Mouse (Mus musculus) brain, embryonic 14.5 days (tissue): ENCODE measurements around the gene Zfp654.

Source experiments
- CTCF ChIP-seq: fragments of 200-500 bp; IDR thresholded peaks from 2 replicates; pipeline ENCODE4 v1.5.1; 2012; ENCODE audit warnings: inconsistent platforms, mild to moderate bottlenecking, moderate library complexity, borderline replicate concordance; ENCODE audit not compliant: insufficient read depth, insufficient read length; ENCODE audit errors: extremely low read depth
- POLR2A ChIP-seq: fragments of 200-500 bp; IDR thresholded peaks from 2 replicates; pipeline ENCODE4 v1.6.1; 2012; ENCODE audit warnings: mild to moderate bottlenecking, inconsistent platforms, borderline replicate concordance; ENCODE audit not compliant: poor library complexity, insufficient read depth, insufficient read length, severe bottlenecking; ENCODE audit errors: extremely low read depth

GRCm38 (mm10) chr16:64851085-64851562 is 328 bp downstream of the Zfp654 start:
- TF ChIP-seq CTCF (no peak), POLR2A (no peak)
